Mouse (Mus musculus) CD4-positive, CD25-positive, alpha-beta regulatory T cell, adult 4 months (primary cell): Measurements from ENCODE around the gene Washc3. TPM values are rescaled to one million over a fixed set of nuclear protein-coding genes. Genes with fewer than 3 reads are reported as not detected.

Experiments
- ATAC-seq: one replicate; pipeline ENCODE4 v1.8.0; 2017
- polyA plus RNA-seq, 2 experiments: library from polyadenylated mRNA; unstranded; fragments of 100-300 nt; shearing (Covaris generic); gene quantifications; one replicate each; pipeline ENCODE4 v1.2.1; 2017

Gene Washc3
- 100 to 1,000 TPM in 1 of 2 experiments, 10 to 100 TPM in 1; 89.4 to 124 TPM for polyA plus RNA-seq

GRCm38 (mm10) chr10:88200951-88201638 is at the start of gene Washc3:
TSS of gene Washc3 (plus strand) at chr10:88201093.
- ATAC-seq, result peak; percentile 89

DNA sequence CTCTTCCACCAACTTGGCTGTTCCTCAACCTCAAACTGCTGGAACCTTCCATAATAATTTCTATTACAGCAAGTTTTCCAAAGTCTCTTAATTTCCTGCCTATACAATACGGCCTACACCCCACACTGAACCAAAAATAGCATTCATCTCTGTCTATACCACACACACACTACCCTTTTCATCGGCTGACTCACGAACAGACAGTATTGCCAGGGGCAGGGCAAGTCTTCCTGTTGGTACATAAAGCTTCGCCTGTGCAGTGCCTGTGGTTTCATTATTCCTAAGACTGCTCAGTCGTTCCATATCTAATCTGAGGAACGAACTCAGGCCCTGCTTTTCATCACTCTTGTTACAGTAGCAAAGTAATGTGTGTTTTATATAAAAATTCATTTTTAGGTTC is 49.2 kb upstream of the Washc3 start:
- no peak for ATAC-seq

GRCm38 (mm10) chr10:88162096-88162495 is 38.8 kb upstream of the Washc3 start:
- ATAC-seq, result peak; percentile 66

DNA sequence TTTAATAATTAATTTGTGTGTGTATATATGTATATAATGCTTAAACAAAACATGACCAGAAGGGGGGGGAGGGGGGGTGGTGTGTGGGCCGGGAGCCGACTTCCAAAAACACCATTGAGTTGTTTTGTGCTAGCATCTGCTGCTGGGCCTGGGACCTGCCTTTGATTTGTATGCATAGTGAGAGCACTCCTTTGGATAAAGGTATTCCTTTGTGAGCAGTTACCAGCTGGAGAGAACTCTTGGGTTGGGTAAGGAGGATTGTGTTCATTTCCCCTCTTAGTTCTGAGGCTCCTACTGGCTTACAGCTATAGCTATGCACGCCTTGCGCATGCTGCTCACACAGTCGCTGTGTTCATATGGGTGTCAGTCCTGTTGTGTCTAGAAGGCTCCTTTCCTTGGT is 38.2 kb upstream of the Washc3 start:
- no peak for ATAC-seq

DNA sequence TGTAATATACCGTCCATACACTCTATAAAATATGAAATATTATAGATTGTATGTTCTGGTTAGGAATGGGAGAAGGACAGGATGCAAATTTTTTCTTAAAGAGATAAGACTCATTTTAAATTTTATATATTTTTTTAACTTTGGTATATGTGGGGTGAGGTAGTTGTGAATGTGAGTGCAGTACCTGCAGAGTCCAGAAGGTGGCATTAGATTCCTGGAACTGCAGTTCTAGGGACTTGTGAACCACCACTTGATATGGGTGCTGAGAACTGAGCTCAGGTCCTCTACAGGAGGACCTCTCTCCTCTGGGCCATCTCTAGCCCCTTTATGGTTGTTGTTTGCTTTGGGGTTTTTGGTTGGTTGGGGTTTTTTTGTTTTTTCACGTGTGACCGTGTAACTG is 34.7 kb upstream of the Washc3 start:
- ATAC-seq, result peak; percentile 43

DNA sequence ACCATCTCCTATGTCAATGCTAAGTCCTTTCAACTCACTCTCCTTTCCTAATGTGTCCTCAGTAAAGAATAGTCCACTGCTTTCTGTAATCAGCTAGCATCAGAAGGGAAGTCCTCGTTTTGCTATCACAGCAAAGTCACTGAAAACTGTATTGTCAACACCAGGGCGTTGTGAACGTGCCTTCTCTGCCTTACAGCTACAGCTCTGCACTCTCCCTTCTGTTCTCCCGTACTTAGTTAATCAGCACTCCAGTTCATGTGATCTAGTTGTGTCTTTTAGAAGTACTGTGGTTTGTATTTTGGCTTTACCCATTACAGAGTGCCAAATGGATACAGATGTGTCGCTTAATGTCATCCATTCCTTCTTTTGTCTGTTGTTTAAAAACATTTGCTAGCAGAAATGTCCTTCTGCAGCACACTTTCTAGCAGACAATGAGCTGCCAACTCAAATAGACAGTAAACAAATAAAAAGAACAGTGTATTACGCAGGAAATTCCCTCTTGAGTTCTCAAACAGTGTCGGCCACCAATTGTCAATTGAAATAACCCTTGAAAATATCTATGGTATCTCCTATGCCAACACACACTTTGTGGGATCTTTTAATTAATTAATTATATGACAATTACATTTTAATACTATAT is 33.3 kb upstream of the Washc3 start:
- ATAC-seq, result no peak

- no peak for ATAC-seq
Observed at GRCm38 (mm10) chr10:88200541-88200940, 352 bp upstream of the Washc3 start.

DNA sequence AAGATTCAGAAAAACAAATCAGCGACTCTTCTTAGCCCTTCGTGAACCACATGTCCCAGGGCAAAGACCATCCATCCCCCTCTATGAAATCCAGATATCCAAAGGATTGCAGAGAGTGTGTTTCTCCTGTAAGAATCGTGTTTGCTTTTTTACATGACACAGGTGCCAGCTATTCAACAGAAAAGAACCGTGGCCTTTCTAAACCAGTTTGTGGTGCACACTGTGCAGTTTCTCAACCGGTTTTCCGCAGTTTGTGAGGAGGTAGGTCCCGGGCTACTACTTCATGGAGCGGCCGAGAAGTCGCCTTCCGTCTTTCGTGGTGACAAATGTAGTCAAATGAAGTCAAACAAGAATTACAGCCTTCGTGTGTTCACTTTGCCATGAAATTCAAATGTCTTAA is 757 bp downstream of the Washc3 start:
- no peak for ATAC-seq

- peak; percentile 31 for ATAC-seq
Observed at GRCm38 (mm10) chr10:88202581-88202980, 1.7 kb downstream of the Washc3 start.

DNA sequence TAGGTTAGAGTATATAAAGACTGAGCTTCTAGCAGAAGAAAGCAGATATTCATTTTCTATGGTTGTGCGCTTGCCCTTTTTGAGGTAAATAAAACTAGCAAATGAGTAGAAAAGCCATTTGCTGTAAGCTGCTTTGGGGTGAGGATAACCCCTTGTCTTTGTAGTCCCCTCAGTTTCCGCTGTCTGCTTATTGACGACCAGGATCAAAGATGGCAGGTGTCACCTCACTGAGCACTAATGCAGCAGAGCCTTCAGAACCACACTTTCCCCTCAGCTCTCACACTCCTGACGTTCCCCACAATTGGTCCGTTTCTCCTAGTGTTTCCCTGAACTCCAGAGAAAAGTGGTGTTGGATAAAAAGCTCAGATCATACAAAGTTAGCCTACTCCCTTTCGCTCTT is 2.3 kb downstream of the Washc3 start:
- ATAC-seq, result peak; percentile 8

GRCm38 (mm10) chr10:88212644-88213043 is 11.8 kb downstream of the Washc3 start:
- no peak for ATAC-seq

- ATAC-seq, result no peak
Observed at GRCm38 (mm10) chr10:88214800-88215514, 14.1 kb downstream of the Washc3 start.

DNA sequence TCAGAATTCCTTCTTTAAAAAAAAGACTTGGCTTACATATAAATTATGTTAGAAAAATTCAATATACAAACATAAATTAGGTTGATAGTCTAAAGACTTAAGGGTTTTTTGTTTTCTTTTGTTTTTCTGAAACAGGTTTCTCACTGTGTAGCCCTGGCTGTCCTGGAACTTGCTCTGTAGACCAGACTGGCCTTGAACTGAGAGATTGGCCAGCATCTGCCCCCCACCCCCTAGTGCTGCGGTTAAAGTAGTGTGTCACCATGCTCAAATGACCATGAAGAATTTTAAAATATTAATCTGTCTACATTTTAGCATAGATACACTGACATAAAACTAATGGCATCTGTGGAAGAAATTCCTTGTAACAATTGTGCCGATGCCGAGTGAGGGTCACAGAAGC is 17.3 kb downstream of the Washc3 start:
- ATAC-seq, result no peak

- no peak for ATAC-seq
Observed at GRCm38 (mm10) chr10:88221718-88222117, 20.8 kb downstream of the Washc3 start.

DNA sequence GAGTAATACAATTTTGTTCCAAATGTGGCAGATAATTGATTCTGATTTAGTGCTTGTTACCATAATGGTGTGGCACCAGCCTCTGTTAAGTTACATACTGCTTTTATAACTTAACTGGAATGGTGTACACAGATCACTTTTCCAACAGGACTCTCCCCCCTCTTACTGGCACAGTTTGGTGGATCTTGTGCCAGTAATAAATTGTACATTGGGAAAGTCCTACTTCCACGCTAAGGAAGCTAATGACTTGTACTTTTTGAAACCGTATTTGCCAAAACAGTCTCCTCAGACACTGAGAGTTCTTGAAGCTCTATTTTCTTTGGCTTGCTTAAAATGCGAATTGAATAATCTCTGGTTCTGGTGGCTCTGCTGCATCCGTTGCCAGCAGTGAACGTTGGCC is 24.5 kb downstream of the Washc3 start:
- ATAC-seq, result no peak

DNA sequence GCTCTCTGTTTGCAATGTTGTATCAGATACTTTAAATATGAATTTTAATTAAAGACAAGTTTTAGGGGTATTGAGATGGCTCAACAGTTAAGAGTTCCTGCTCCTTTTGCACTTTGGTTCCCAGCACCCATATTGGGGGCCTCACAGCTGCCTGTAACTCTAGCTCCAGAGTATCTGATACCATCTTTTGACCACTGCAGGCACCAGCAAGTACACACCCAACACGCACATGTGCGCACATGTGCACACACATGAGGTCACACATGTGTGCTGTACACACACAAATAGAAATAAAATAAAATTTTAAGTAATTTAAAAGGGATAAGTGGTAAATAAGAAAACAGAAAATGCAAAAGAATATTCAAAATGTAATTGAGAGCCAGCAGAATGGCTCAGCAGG is 27.1 kb downstream of the Washc3 start:
- no peak for ATAC-seq

DNA sequence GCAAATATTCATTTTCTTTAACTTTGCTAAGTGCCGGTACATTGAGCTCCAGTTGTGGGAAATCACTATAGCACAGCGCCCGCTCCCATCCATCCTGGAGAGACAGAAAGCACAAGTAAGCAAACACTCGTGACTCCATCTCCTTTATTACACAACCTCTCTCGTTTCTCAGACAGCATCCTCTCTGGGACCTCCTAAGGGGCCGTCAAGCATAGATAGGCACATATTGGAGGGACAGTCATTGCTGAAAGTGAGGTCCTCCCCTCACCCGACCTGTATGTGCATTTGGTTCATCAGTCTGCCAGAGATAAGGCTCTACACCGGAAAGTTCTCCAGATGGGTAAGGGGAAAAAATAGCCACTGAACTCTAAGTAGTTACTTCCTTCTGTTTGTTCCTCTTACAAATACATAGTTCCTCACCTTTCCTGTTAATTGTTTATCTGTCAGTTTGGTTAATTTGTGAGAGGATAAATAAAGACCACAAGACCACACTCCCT is 27.7 kb downstream of the Washc3 start:
- no peak for ATAC-seq

- ATAC-seq, result no peak
Observed at GRCm38 (mm10) chr10:88231671-88232070, 30.8 kb downstream of the Washc3 start.

DNA sequence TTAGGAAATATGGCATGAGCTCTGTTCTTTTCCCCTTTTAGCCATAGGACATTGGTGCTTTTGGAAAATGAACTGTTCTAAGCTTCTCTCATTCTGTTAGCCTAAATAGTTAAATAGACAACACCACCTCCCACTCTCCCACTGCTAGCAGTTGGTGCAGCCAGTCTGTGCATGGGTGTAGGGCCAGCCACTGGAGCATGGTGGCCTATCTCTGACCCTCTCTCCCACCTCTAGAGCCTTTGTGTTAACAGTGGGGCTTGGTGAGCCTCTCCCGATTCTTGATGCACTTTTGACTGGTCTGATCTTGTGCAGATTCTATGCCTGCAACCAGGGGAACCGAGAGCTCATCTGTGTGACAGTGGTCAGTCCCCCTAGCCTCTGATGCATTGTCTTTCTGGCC is 31.9 kb downstream of the Washc3 start:
- no peak for ATAC-seq

DNA sequence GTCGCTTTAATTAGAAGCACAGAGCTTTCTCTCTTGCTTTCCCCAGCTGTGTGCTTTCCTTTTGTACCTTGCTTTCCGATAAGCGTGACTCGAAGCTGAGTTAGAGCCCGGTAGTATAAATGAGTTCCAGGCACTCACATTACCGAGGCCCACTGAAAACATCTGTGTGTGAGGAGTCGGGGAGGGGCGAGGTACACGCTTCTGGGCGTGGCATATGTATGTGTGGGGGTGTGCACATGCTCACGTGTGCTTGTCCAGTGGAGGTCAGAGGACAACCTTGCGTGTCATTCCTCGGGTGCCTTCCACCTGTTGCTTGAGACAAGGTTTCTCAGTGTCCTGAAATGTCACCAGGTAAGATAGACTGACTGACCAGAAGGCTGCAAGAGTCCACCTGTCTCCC is 43.8 kb downstream of the Washc3 start:
- ATAC-seq, result no peak

GRCm38 (mm10) chr10:88250300-88250699 is 49.4 kb downstream of the Washc3 start:
- no peak for ATAC-seq

DNA sequence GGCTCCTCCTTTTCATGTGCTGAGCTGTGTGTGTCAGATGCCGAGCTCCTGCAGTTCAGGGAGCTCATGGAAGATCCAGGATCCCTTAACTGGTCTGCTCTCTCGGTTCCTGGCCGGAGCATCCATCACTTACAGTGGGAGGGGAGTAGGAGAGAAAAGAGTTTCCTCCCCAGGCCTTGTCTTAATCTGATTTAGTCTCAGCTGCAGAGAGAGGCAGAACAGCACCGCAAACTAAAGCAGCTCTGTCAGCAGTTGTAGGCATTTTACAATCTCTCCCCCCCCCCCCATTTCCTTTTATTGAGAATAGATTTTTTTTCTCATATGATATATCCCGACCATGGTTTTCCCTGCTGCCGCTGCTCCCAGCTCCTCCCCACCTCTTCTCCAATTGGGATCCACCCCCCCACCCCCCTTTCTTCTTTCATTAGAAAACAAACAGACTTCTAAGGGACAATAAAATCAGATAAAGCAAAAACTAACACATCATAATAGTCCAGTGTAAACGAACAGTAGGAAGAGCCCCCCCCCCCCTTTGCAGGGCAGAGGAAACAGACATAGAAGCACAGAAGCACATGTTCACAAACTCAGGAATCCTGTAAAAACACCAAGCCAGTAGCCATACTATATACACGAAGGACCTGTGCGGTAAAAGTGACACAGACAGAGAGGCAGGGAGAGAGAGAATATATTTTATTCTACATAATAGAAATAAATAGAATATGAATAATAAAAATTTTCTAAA is 51.4 kb downstream of the Washc3 start:
- no peak for ATAC-seq

- peak; percentile 61 for ATAC-seq
Observed at GRCm38 (mm10) chr10:88255556-88255955, 54.7 kb downstream of the Washc3 start.
